Mouse (Mus musculus): Measurements from ENCODE around the gene Hnrnpu. TPM values are rescaled to one million over a fixed set of nuclear protein-coding genes. Genes with fewer than 3 reads are reported as not detected.

The Hnrnpu gene
- polyA plus RNA-seq, 1 experiment from 2014 or later = 842 TPM

- Histone ChIP-seq H3K36me3 (ENCODE audit: control insufficient read depth, insufficient read depth, low read length) (no peaks in the 10 kb centered on the region), H3K4me1 (ENCODE audit: control insufficient read depth, insufficient read depth, low read length) (peaks cover 2% of the 10 kb centered on the region; the same call in 1 of the 2 replicates), H3K9me3 (ENCODE audit: control insufficient read depth, low read length) (no peaks in the 10 kb centered on the region), H3K27me3 (ENCODE audit: control insufficient read depth, insufficient read depth, low read length) (no peaks in the 10 kb centered on the region), H3K9ac (ENCODE audit: low read length) (peak overlapping the region; percentile 68), H3K4me2 (ENCODE audit: low read depth, severe bottlenecking) (peak overlapping the region; percentile 81), H3K4me3 (ENCODE audit: low read depth, low read length) (peak overlapping the region; percentile 38), H3K27ac (replicated peaks; ENCODE audit: low read depth, low read length) (no peak overlapping the region)
- WGBS = under 1% methylated on average over 11 of the region's 11 CpGs
- peak; percentile 65; the same call in 1 of the 2 replicates for ATAC-seq (ENCODE audit: insufficient number of reproducible peaks, low FRiP score, low TSS enrichment, low read depth)
- DNase-seq (ENCODE audit: low spot score) = peak; percentile 58
These were observed 31.7 kb upstream of the Hnrnpu start for GRCm38 (mm10) chr1:178369272-178369651.

DNA sequence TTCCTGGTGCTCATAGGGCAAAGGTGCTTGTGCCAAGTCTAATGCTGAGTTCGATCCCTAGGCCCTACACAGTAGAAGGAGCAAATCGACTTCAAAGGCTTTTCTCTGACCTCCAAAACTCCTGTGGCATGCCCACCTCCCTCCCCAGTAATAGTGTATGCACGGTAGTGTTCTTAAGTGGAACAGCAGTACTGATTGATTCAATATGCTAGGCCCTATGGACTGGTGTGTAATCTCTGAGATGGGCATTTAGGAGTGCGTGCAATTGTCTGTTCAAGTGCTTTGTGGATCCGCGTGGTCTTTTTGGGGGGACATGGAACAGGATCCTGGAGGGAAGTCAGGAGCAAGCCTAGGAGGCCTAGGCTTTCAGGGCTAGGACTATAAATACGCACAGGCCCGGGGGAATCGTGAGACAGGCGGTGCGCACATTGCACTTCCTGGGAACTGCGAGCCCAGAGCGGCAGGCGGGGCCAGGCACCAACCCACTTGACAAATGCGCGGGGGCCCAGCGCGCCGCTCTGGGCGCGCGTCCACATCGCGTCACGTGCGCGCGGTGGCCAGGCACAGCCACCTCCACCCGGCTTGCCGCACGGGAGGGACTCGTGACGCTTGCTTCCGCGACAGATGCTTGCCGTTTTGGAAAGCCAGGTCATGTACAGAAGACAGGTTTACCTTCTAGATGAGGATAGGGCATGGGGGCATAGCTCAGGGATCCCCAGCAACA, 31.1 kb upstream of the Hnrnpu start:
- no peaks in the 10 kb centered on the region for H3K9me3 ChIP-seq (ENCODE audit: control insufficient read depth, low read length)
- H3K9ac ChIP-seq (ENCODE audit: low read length) = peak overlapping the region; percentile 68
- ATAC-seq (ENCODE audit: insufficient number of reproducible peaks, low FRiP score, low TSS enrichment, low read depth) (peak; percentile 90), DNase-seq (ENCODE audit: low spot score) (peak; percentile 85)
- H3K27ac ChIP-seq (replicated peaks; ENCODE audit: low read depth, low read length) = no peak overlapping the region; the same call in 1 of the 2 replicates
- peak overlapping the region; percentile 81 for H3K4me2 ChIP-seq (ENCODE audit: low read depth, severe bottlenecking)
- no peaks in the 10 kb centered on the region for H3K36me3 ChIP-seq (ENCODE audit: control insufficient read depth, insufficient read depth, low read length)
- no peaks in the 10 kb centered on the region for H3K27me3 ChIP-seq (ENCODE audit: control insufficient read depth, insufficient read depth, low read length)
- peak overlapping the region; percentile 38 for H3K4me3 ChIP-seq (ENCODE audit: low read depth, low read length)
- peaks cover 2% of the 10 kb centered on the region; the same call in 1 of the 2 replicates for H3K4me1 ChIP-seq (ENCODE audit: control insufficient read depth, insufficient read depth, low read length)
- under 1% methylated on average over 36 of the region's 36 CpGs for WGBS

DNA sequence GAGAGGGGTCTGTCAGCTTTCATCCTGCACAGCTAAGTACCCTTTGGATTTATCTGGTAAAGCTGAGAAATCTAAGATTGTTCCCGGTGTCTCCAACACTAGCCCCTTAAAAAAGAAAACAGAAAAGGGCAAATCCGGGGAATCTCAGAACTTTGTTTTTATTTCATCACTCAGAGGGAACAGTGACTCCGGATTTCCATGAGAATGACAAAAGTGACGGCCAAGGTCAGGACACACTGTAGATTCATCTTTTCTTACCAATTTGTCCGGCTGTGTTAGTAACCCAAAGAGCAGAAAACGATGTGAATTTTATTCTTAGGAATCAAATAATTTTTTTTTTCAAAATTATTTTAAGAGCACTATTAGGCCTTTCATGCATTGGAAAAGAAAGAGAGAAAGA, 30.5 kb upstream of the Hnrnpu start:
- Histone ChIP-seq H3K27me3 (ENCODE audit: control insufficient read depth, insufficient read depth, low read length) (no peaks in the 10 kb centered on the region), H3K4me1 (ENCODE audit: control insufficient read depth, insufficient read depth, low read length) (peaks cover 2% of the 10 kb centered on the region; the same call in 1 of the 2 replicates), H3K9ac (ENCODE audit: low read length) (no peak overlapping the region), H3K4me2 (ENCODE audit: low read depth, severe bottlenecking) (no peak overlapping the region), H3K36me3 (ENCODE audit: control insufficient read depth, insufficient read depth, low read length) (no peaks in the 10 kb centered on the region), H3K9me3 (ENCODE audit: control insufficient read depth, low read length) (no peaks in the 10 kb centered on the region), H3K27ac (replicated peaks; ENCODE audit: low read depth, low read length) (no peak overlapping the region; the same call in 1 of the 2 replicates), H3K4me3 (ENCODE audit: low read depth, low read length) (no peak overlapping the region)
- ATAC-seq (ENCODE audit: insufficient number of reproducible peaks, low FRiP score, low TSS enrichment, low read depth) = no peak
- WGBS = 83% methylated on average over 6 of the region's 6 CpGs
- DNase-seq (ENCODE audit: low spot score) = no peak

DNA sequence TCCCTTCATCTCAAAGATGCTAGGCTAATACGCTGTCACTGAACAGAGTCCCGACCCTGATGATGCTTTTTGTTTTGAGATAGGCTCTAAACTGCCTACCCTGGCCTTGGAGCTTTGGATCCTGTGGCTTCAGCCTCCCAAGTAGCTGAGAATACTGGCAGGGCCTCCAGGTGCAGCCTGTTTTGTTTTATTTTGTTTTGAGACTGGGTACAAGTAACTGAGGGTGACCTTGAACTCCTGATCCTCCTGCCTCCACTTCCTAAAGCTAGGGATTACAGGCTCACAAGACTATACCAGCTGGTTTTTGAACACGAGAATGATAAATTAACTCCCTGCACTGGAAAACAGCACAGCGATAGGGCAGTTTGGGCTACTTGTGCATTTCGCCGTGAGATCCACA, 27.6 kb upstream of the Hnrnpu start:
- Histone ChIP-seq H3K9ac (ENCODE audit: low read length) (no peak overlapping the region), H3K9me3 (ENCODE audit: control insufficient read depth, low read length) (no peaks in the 10 kb centered on the region), H3K4me2 (ENCODE audit: low read depth, severe bottlenecking) (no peak overlapping the region), H3K27me3 (ENCODE audit: control insufficient read depth, insufficient read depth, low read length) (no peaks in the 10 kb centered on the region), H3K4me3 (ENCODE audit: low read depth, low read length) (no peak overlapping the region), H3K36me3 (ENCODE audit: control insufficient read depth, insufficient read depth, low read length) (no peaks in the 10 kb centered on the region), H3K4me1 (ENCODE audit: control insufficient read depth, insufficient read depth, low read length) (peaks cover 2% of the 10 kb centered on the region; the same call in 1 of the 2 replicates), H3K27ac (replicated peaks; ENCODE audit: low read depth, low read length) (no peak overlapping the region)
- DNase-seq (ENCODE audit: low spot score) (no peak), ATAC-seq (ENCODE audit: insufficient number of reproducible peaks, low FRiP score, low TSS enrichment, low read depth) (no peak)
- WGBS = 83% methylated on average over 6 of the region's 6 CpGs

DNA sequence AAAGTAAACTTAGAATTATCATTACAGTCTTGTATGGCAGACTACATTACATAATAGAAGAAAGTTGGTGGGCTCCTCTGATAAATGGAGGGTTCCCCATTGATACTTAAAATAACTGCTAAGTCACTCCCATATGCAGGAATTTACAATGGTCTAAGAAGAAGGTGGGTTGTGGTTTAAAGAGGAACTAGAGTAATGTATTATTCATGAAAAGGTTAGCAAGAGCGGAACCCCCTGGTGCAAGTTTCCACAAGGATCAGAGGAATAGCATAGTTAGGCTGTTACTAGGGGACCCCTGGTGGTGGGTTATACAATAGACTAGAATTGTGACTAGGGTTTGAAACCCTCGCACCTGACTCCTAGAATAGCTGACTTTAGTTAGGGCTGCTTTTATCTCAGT, 23.1 kb upstream of the Hnrnpu start:
- Histone ChIP-seq H3K4me1 (ENCODE audit: control insufficient read depth, insufficient read depth, low read length) (no peaks in the 10 kb centered on the region), H3K9me3 (ENCODE audit: control insufficient read depth, low read length) (no peaks in the 10 kb centered on the region), H3K27me3 (ENCODE audit: control insufficient read depth, insufficient read depth, low read length) (no peaks in the 10 kb centered on the region), H3K4me3 (ENCODE audit: low read depth, low read length) (no peak overlapping the region), H3K9ac (ENCODE audit: low read length) (no peak overlapping the region), H3K4me2 (ENCODE audit: low read depth, severe bottlenecking) (no peak overlapping the region), H3K36me3 (ENCODE audit: control insufficient read depth, insufficient read depth, low read length) (no peaks in the 10 kb centered on the region), H3K27ac (replicated peaks; ENCODE audit: low read depth, low read length) (no peak overlapping the region)
- ATAC-seq (ENCODE audit: insufficient number of reproducible peaks, low FRiP score, low TSS enrichment, low read depth) (no peak), DNase-seq (ENCODE audit: low spot score) (no peak)
- WGBS = 82% methylated on average over 2 of the region's 2 CpGs

GRCm38 (mm10) chr1:178360264-178360663, 22.7 kb upstream of the Hnrnpu start:
- Histone ChIP-seq H3K27me3 (ENCODE audit: control insufficient read depth, insufficient read depth, low read length) (no peaks in the 10 kb centered on the region), H3K4me3 (ENCODE audit: low read depth, low read length) (no peak overlapping the region), H3K4me2 (ENCODE audit: low read depth, severe bottlenecking) (no peak overlapping the region), H3K4me1 (ENCODE audit: control insufficient read depth, insufficient read depth, low read length) (no peaks in the 10 kb centered on the region), H3K9me3 (ENCODE audit: control insufficient read depth, low read length) (no peaks in the 10 kb centered on the region), H3K9ac (ENCODE audit: low read length) (no peak overlapping the region), H3K27ac (replicated peaks; ENCODE audit: low read depth, low read length) (no peak overlapping the region), H3K36me3 (ENCODE audit: control insufficient read depth, insufficient read depth, low read length) (no peaks in the 10 kb centered on the region)
- WGBS = 85% methylated on average over 11 of the region's 11 CpGs
- DNase-seq (ENCODE audit: low spot score) = no peak
- no peak for ATAC-seq (ENCODE audit: insufficient number of reproducible peaks, low FRiP score, low TSS enrichment, low read depth)

DNA sequence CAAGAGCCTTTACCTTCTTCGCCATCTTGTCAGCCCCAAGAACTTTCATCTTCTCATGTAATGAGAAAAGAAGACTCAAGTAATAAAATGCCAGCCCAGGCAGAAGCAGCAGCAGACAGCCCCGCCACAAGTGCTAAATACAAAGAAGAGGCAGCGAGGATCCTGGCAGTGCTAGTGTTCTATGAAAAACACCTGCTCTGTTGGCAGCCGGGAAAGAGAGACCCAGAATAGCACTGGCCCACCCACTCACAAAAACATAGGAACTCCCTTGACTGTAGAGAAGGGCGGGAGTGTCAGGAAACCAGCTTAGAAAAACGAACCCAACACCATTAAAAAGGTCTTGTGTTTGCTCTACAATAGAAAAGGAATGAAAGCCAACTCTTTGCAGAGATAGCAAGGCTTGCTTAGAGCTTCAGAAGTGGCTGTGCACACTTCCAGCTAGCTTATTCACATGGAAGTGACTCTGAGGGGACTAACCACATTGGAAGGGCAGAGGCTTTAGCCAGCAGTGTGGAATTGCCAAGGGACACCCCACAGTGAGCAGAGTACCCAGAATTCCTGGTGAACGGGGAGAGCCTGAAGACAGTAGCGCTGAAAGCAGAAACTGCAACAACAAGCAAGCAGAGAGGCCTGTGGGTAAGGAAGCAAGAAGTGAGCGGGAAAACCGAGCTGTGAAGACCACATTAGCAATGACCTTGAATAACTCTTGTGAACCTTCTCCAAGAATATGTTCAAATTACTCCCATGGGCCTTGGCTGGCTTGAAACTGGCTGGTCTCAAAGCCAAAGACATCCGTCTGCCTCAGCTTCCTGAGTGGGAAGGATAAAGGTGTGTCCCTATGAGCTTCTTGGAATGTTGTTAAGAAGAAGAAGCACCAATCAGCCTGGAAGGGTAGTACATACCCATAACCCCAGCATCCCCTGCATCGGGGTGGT, 20.4 kb upstream of the Hnrnpu start:
- H3K9me3 ChIP-seq (ENCODE audit: control insufficient read depth, low read length) = no peaks in the 10 kb centered on the region
- H3K27ac ChIP-seq (replicated peaks; ENCODE audit: low read depth, low read length) = no peak overlapping the region
- ATAC-seq (ENCODE audit: insufficient number of reproducible peaks, low FRiP score, low TSS enrichment, low read depth) = no peak
- 78% methylated on average over 12 of the region's 12 CpGs for WGBS
- H3K9ac ChIP-seq (ENCODE audit: low read length) = no peak overlapping the region
- H3K36me3 ChIP-seq (ENCODE audit: control insufficient read depth, insufficient read depth, low read length) = no peaks in the 10 kb centered on the region
- H3K4me2 ChIP-seq (ENCODE audit: low read depth, severe bottlenecking) = no peak overlapping the region
- DNase-seq (ENCODE audit: low spot score) = no peak
- no peak overlapping the region for H3K4me3 ChIP-seq (ENCODE audit: low read depth, low read length)
- H3K27me3 ChIP-seq (ENCODE audit: control insufficient read depth, insufficient read depth, low read length) = no peaks in the 10 kb centered on the region
- no peaks in the 10 kb centered on the region for H3K4me1 ChIP-seq (ENCODE audit: control insufficient read depth, insufficient read depth, low read length)

DNA sequence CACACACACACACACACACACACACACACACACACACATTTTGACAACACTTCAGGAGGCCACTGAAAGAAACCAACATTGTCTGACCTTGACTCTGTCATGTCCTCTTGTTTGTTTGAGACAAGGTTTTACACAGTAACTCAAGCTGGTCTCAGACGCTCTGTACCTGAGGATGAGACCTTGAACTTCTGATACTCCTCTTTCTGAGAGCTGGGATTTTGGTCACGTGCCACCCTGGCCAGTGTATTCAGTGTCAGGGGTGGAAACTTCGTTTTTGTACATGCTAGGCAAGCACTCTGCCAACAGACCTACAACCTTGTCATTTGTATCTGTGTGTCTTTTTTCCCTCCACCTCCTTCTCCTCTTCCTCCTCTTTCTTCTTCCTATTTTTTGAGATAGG, 17.0 kb upstream of the Hnrnpu start:
- Histone ChIP-seq H3K9me3 (ENCODE audit: control insufficient read depth, low read length) (no peaks in the 10 kb centered on the region), H3K4me1 (ENCODE audit: control insufficient read depth, insufficient read depth, low read length) (no peaks in the 10 kb centered on the region), H3K9ac (ENCODE audit: low read length) (no peak overlapping the region), H3K36me3 (ENCODE audit: control insufficient read depth, insufficient read depth, low read length) (no peaks in the 10 kb centered on the region), H3K4me2 (ENCODE audit: low read depth, severe bottlenecking) (no peak overlapping the region), H3K27me3 (ENCODE audit: control insufficient read depth, insufficient read depth, low read length) (no peaks in the 10 kb centered on the region), H3K27ac (replicated peaks; ENCODE audit: low read depth, low read length) (no peak overlapping the region), H3K4me3 (ENCODE audit: low read depth, low read length) (no peak overlapping the region)
- DNase-seq (ENCODE audit: low spot score) (no peak), ATAC-seq (ENCODE audit: insufficient number of reproducible peaks, low FRiP score, low TSS enrichment, low read depth) (no peak)
- 62% methylated on average over 3 of the region's 3 CpGs for WGBS

All from limb, embryonic 11.5 days (tissue).